Comparison of ENCODE assay signal across 9 mouse cellular contexts in the genomic region with DNA sequence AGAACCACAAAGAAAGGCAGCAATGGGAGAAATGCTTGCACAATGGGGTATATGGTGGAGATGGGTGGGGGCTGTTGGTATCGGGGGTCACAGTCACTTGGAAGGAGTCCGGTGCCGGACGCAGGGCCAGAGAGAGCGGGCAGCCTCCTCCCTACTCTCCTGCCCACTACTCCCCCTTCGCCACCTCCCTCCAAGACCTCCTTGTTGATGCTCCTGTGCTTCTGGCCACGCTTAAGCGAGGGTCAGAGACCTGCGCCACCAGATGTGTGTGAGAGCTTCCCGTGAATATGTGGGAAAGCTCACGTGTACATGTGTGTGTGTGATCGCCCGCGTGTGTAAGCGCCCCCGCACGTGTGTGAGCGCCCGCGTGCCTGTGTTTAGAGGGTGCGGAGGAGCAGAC. TPM values are rescaled to one million over a fixed set of nuclear protein-coding genes. Genes with fewer than 3 reads are reported as not detected.
A peak's percentile ranks its signal among the peaks of the same experiment; 100 is the strongest.
DNase-seq lines count a peak whose midpoint lies in the region; ATAC-seq and TF ChIP-seq lines count a peak whose summit lies in the region.
"Had no signal": no experiment of that assay in that cellular context is flagged by ENCODE, and none has a peak within 500 bp of the region (broad histone marks: within the 10 kb centered on the region; RNA-seq: fewer than 3 reads in every experiment).

No protein-coding gene starts in this region.

- H3K9me3 ChIP-seq in heart, embryonic 10.5 days = no peaks in the 10 kb centered on the region
- no peaks in the 10 kb centered on the region for H3K9me3 ChIP-seq in hindbrain, embryonic 15.5 days
- no peaks in the 10 kb centered on the region for H3K9me3 ChIP-seq in midbrain, embryonic 10.5 days (replicated peaks)

- TF ChIP-seq POLR2A in brain, embryonic 14.5 days (IDR thresholded peaks at IDR 0.05; ENCODE audit: borderline replicate concordance, extremely low read depth, insufficient read depth, insufficient read length, poor library complexity, severe bottlenecking) = no peak

- H3K27me3 ChIP-seq in heart, embryonic 10.5 days (ENCODE audit: insufficient read depth, poor library complexity, severe bottlenecking) = peaks cover 50% of the 10 kb centered on the region
- H3K27me3 ChIP-seq in hindbrain, embryonic 15.5 days = peaks cover 45% of the 10 kb centered on the region
- peaks cover 87% of the 10 kb centered on the region for H3K27me3 ChIP-seq in midbrain, embryonic 10.5 days (ENCODE audit: low read depth, poor library complexity, severe bottlenecking)

- peaks cover 50% of the 10 kb centered on the region for H3K4me1 ChIP-seq in heart, embryonic 10.5 days
- H3K4me1 ChIP-seq in hindbrain, embryonic 15.5 days (replicated peaks) = peaks cover 19% of the 10 kb centered on the region
- H3K4me1 ChIP-seq in midbrain, embryonic 10.5 days = peaks cover 30% of the 10 kb centered on the region

- peak overlapping the region; percentile 90 for H3K27ac ChIP-seq in heart, embryonic 10.5 days
- H3K27ac ChIP-seq in hindbrain, embryonic 15.5 days (replicated peaks) = no peak overlapping the region
- H3K27ac ChIP-seq in midbrain, embryonic 10.5 days (replicated peaks) = peak overlapping the region; percentile 61; the same call in 1 of the 2 replicates
- H3K27ac ChIP-seq: macrophage had no signal

- no peak for ATAC-seq in hindbrain, embryonic 15.5 days (ENCODE audit: low FRiP score, low read depth)

- H3K36me3 ChIP-seq in heart, embryonic 10.5 days = no peaks in the 10 kb centered on the region
- no peaks in the 10 kb centered on the region for H3K36me3 ChIP-seq in hindbrain, embryonic 15.5 days
- H3K36me3 ChIP-seq in midbrain, embryonic 10.5 days = no peaks in the 10 kb centered on the region

- WGBS in heart, embryonic 10.5 days = 1% methylated on average over 21 of the region's 21 CpGs
- WGBS in hindbrain, embryonic 15.5 days = 3% methylated on average over 21 of the region's 21 CpGs
- WGBS in midbrain, embryonic 10.5 days = 3% methylated on average over 21 of the region's 21 CpGs

- peak overlapping the region; percentile 95 for H3K4me2 ChIP-seq in hindbrain, embryonic 15.5 days

- H3K9ac ChIP-seq in hindbrain, embryonic 15.5 days = peak overlapping the region; percentile 30; the same call in 1 of the 2 replicates

- DNase-seq in heart, embryonic 10.5 days (ENCODE audit: low spot score) = no peak
- DNase-seq in heart, adult 9 months (ENCODE audit: low spot score in 2 of 2) = no peak
- DNase-seq in brain, embryonic 14.5 days (ENCODE audit: low read depth) = peak; percentile 15
- DNase-seq in midbrain, embryonic 10.5 days (ENCODE audit: low spot score) = peak; percentile 36
- no peak for DNase-seq in thymus, adult 18-20 months
- no peak for DNase-seq in layer of hippocampus, postnatal 14 days (ENCODE audit: low spot score in 2 of 2)
- no peak for DNase-seq in layer of hippocampus, postnatal 36 days

- peak overlapping the region; percentile 68 for H3K4me3 ChIP-seq in heart, embryonic 10.5 days
- peak overlapping the region; percentile 41 for H3K4me3 ChIP-seq in hindbrain, embryonic 15.5 days
- peak overlapping the region; percentile 58 for H3K4me3 ChIP-seq in midbrain, embryonic 10.5 days

- TF ChIP-seq CTCF in brain, embryonic 14.5 days (IDR thresholded peaks at IDR 0.05; ENCODE audit: borderline replicate concordance, extremely low read depth, insufficient read depth, insufficient read length) = no peak

RNA-seq across cellular contexts. Expression of gene Kcnj5, which starts 0.3 kb away (rescaled TPM):
- polyA plus RNA-seq in heart, embryonic 10.5 days (2016; fragmentation: Nextera tagmentation; extraction: Ambion mirVana) = 24.1 and 40.0 TPM in 2 replicates
- polyA plus RNA-seq in brain, embryonic 14.5 days (2012; rRNA removed) = 0.82 and 0.94 TPM in 2 replicates
- 0.52 and 0.77 TPM in 2 replicates for polyA plus RNA-seq in hindbrain, embryonic 15.5 days (2015; fragmentation: Nextera tagmentation; extraction: Ambion mirVana)
- 0.20 and 0.36 TPM in 2 replicates for polyA plus RNA-seq in midbrain, embryonic 10.5 days (2016; fragmentation: Nextera tagmentation; extraction: Ambion mirVana)
- total RNA-seq in layer of hippocampus, postnatal 14 days (2021) = 1 to 10 TPM in 1 of 2 experiments, under 1 TPM in 1; 0.90 to 1.1 TPM
- total RNA-seq in layer of hippocampus, postnatal 36 days (2021) = under 1 TPM; 0.35 to 0.40 TPM

RNA-seq across cellular contexts. Expression of gene Kcnj1, which starts 27.8 kb away (rescaled TPM):
- not detected in 2 replicates for polyA plus RNA-seq in heart, embryonic 10.5 days (2016; fragmentation: Nextera tagmentation; extraction: Ambion mirVana)
- polyA plus RNA-seq in brain, embryonic 14.5 days (2012; rRNA removed) = not detected in 2 replicates
- not detected in 2 replicates for polyA plus RNA-seq in hindbrain, embryonic 15.5 days (2015; fragmentation: Nextera tagmentation; extraction: Ambion mirVana)
- not detected in 2 replicates for polyA plus RNA-seq in midbrain, embryonic 10.5 days (2016; fragmentation: Nextera tagmentation; extraction: Ambion mirVana)
- not detected for total RNA-seq in layer of hippocampus, postnatal 14 days (2021)
- not detected for total RNA-seq in layer of hippocampus, postnatal 36 days (2021)
- polyA plus RNA-seq: macrophage had no signal

Comparison
In these comparisons a context has a peak if more than half of its experiments do, and no peak if none do; other contexts are left out.
1. DNase-seq: peak in brain, embryonic 14.5 days (single experiment) and midbrain, embryonic 10.5 days (single experiment); none in heart, embryonic 10.5 days (single experiment), heart, adult 9 months (0 of 2), thymus, adult 18-20 months (0 of 2), layer of hippocampus, postnatal 14 days (0 of 2) and layer of hippocampus, postnatal 36 days (0 of 2).
2. RNA of gene Kcnj5, which starts 0.3 kb away (polyA plus RNA-seq): 24.1 to 40.0 TPM in heart, embryonic 10.5 days; 0.82 to 0.94 TPM in brain, embryonic 14.5 days, 0.52 to 0.77 TPM in hindbrain, embryonic 15.5 days and 0.20 to 0.36 TPM in midbrain, embryonic 10.5 days; every median in the first group is over 10 times any median in the second.
3. Peak in every context shown above with its lines, with median percentiles within 50 percentile points of each other: H3K4me3 ChIP-seq.